Mouse (Mus musculus) lung, embryonic 14.5 days (tissue): ENCODE data around the gene Gm5108. TPM values are rescaled to one million over a fixed set of nuclear protein-coding genes. Genes with fewer than 3 reads are reported as not detected.

Source experiments
- ATAC-seq: fragments of 200-750 bp; cut with Nextera tagmentation; 2 replicates; pipeline ENCODE4 v1.8.0; 2017; ENCODE audit warnings: mild to moderate bottlenecking, moderate TSS enrichment, moderate library complexity; ENCODE audit not compliant: insufficient read depth
- DNase-seq: peaks from one replicate; pipeline ENCODE4 v3.0.0-alpha.2; 2015
- H3K27ac ChIP-seq: fragments of 300-500 bp; sonication (generic); 2 replicates; pipeline ENCODE4 v1.5.1; 2014; ENCODE audit warnings: low read depth, mild to moderate bottlenecking, moderate library complexity
- H3K27me3 ChIP-seq: fragments of 300-500 bp; sonication (generic); 2 replicates; pipeline ENCODE4 v1.6.1; 2014; ENCODE audit warnings: low read length, control low read depth; ENCODE audit not compliant: insufficient read depth
- H3K36me3 ChIP-seq: fragments of 300-500 bp; sonication (generic); 2 replicates; pipeline ENCODE4 v1.6.1; 2014; ENCODE audit warnings: control low read depth; ENCODE audit not compliant: insufficient read depth
- H3K4me1 ChIP-seq: fragments of 300-500 bp; sonication (generic); 2 replicates; pipeline ENCODE4 v1.6.1; 2014; ENCODE audit warnings: antibody characterized with exemption, control low read depth; ENCODE audit not compliant: insufficient read depth
- H3K4me2 ChIP-seq: fragments of 300-500 bp; sonication (generic); 2 replicates; pipeline ENCODE4 v1.6.1; 2014; ENCODE audit warnings: mild to moderate bottlenecking
- H3K4me3 ChIP-seq: fragments of 300-500 bp; sonication (generic); 2 replicates; pipeline ENCODE4 v1.5.1; 2014; ENCODE audit warnings: low read depth, low read length
- H3K9ac ChIP-seq: fragments of 300-500 bp; sonication (generic); 2 replicates; pipeline ENCODE4 v1.6.1; 2014
- H3K9me3 ChIP-seq: fragments of 300-500 bp; sonication (generic); 2 replicates; pipeline ENCODE4 v1.6.1; 2016; ENCODE audit warnings: low read depth, low read length, control low read depth
- CTCF ChIP-seq: IDR thresholded peaks from 2 replicates; pipeline ENCODE4 v1.5.1; 2016; ENCODE audit warnings: antibody characterized with exemption, low read depth
- WGBS: fragments of 180-500 bp; shearing (Covaris S2); extraction: QIAGEN DNeasy Blood & Tissue Kit; methylation state at CpG from one replicate; pipeline ENCODE4 v1.1.7; 2014; 5-methylcytosine and 5-hydroxymethylcytosine counted together
- polyA plus RNA-seq: library from polyadenylated mRNA; unstranded; fragments of >200 nt; fragmentation: Nextera tagmentation; extraction: Ambion mirVana; gene quantifications from 2 replicates; pipeline ENCODE4 v1.2.1, GENCODE M21; 2014

Gm5108 gene
- polyA plus RNA-seq, 1 experiment from 2014 or later = not detected

DNA sequence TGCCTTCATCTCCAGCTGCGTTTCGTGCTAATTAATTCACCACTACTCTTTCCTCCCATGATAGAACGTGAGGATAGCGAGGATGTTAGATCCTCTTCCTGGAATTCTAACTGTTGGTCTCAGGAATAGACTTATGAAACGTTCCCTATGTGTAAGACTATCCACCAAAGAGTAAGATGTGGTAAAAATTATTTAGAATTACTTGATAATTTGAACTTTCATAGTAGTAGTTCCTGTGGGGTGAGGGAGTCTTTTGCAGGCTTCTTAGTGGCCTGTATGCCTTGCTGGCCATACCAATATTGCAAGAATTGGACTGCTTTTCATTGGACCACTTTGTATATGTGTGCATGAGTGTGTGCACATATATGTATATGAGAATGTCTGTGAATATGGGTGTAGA lies 4.9 kb downstream of the Gm5108 start, which contains the start of gene Gm21905:
Gene Gm21905, minus strand, starts transcription at position 101 of the 400 bp plus-strand sequence.
- Histone ChIP-seq H3K9me3 (no peaks in the 10 kb centered on the region), H3K4me1 (no peaks in the 10 kb centered on the region), H3K4me3 (no peak within 1 kb of the TSS), H3K4me2 (no peak within 1 kb of the TSS), H3K27ac (no peak within 1 kb of the TSS), H3K9ac (no peak within 1 kb of the TSS), H3K27me3 (no peaks in the 10 kb centered on the region), H3K36me3 (no peaks in the 10 kb centered on the region)
- DNase-seq (no peak), ATAC-seq (no peak)
- 67% methylated on average over 5 of the region's 5 CpGs for WGBS
- TF ChIP-seq CTCF = no peak

DNA sequence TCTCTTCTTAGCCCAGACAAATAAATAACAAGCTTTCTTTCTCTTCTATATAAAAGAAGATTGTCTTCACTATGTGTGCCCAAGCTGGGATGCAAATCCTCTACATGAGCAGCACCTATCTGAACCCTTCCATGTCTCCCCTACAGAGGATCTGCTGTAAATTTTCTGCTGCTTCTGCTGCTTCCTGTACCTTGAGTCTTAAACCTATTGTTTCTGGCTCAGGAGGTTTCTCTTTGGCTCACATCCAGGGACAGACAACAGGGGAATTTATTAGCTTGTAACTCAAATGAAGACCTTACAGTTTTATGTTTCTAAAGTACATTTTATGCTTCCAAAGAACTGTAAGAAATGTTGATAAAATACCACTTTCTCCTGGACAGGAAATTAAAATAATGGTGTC lies 5.5 kb downstream of the Gm5108 start:
- no peak overlapping the region for H3K27ac ChIP-seq
- H3K9me3 ChIP-seq = no peaks in the 10 kb centered on the region
- H3K9ac ChIP-seq = no peak overlapping the region
- no peak overlapping the region for H3K4me2 ChIP-seq
- TF ChIP-seq CTCF = no peak
- H3K27me3 ChIP-seq = no peaks in the 10 kb centered on the region
- no peaks in the 10 kb centered on the region for H3K4me1 ChIP-seq
- no peak for ATAC-seq
- H3K36me3 ChIP-seq = no peaks in the 10 kb centered on the region
- DNase-seq = no peak
- no peak overlapping the region for H3K4me3 ChIP-seq

DNA sequence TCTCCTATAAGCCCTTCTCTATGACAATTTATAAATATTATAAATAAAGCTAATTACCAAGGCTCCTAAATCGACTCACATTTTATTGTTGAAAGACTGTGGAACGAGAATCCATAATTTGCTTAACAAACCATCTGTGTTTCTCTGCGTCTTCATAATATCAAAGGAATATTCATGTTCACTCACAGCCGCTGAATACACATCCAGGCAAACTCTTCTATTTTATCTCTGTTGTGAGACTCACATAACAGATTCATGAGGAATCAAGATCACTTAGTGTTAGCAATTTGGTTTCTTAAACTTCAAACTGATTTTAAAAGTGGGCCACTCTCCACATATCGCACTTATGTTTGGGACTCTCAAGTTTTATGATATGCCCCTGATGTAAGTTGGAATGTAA lies 6.6 kb downstream of the Gm5108 start:
- no peaks in the 10 kb centered on the region for H3K36me3 ChIP-seq
- no peaks in the 10 kb centered on the region for H3K27me3 ChIP-seq
- 84% methylated on average over 5 of the region's 5 CpGs for WGBS
- no peaks in the 10 kb centered on the region for H3K9me3 ChIP-seq
- no peak overlapping the region for H3K27ac ChIP-seq
- no peak overlapping the region for H3K4me2 ChIP-seq
- no peak overlapping the region for H3K9ac ChIP-seq
- no peaks in the 10 kb centered on the region for H3K4me1 ChIP-seq
- DNase-seq (no peak), ATAC-seq (no peak)
- no peak overlapping the region for H3K4me3 ChIP-seq
- TF ChIP-seq CTCF = no peak

DNA sequence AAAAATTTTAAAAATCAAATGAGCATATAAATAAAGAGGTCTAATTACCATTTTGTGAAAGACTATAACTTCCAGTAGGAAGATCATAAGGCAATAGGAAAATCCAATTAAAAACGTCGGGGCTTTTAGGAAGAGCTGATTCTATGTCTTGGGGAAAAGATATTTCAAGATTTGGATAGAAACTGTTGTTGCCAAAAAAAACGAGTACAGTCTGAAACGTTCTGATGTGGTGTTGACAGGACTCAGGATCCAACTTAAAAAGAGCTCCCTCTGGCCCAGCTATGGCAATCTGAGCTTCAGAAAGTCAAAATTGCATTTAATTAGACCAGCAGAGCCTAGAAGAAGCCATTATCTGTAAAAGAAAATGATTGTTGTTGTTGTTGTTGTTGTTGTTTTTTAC lies 12.6 kb downstream of the Gm5108 start:
- Histone ChIP-seq H3K4me1 (no peaks in the 10 kb centered on the region), H3K4me3 (no peak overlapping the region), H3K9me3 (no peaks in the 10 kb centered on the region), H3K4me2 (no peak overlapping the region), H3K27ac (no peak overlapping the region), H3K9ac (no peak overlapping the region), H3K27me3 (no peaks in the 10 kb centered on the region), H3K36me3 (no peaks in the 10 kb centered on the region)
- ATAC-seq (no peak), DNase-seq (no peak)
- 68% methylated on average over 4 of the region's 4 CpGs for WGBS
- no peak for TF ChIP-seq CTCF

DNA sequence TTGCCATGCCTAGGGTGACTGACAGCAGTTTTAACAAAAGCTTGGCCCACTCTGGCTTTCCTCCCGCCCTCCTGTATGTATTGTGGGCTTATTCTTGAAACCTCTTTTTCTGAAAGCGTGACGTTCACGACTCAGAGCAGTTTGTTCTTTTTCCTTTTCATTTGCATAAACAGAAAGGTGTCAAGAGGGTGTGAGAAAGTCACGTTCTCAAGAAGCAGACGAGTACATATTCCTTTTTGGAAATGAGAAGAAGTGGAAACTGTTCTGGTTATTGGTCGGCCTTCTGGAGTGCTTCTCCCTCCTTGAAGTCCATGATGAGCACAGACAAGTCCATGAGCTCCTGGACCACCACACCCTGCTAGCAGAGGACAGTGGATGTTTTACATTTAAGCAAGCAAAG lies 14.0 kb downstream of the Gm5108 start:
- no peak overlapping the region for H3K4me2 ChIP-seq
- TF ChIP-seq CTCF = no peak
- H3K9ac ChIP-seq = no peak overlapping the region
- H3K36me3 ChIP-seq = no peaks in the 10 kb centered on the region
- DNase-seq = no peak
- ATAC-seq = no peak
- H3K4me3 ChIP-seq = no peak overlapping the region
- 69% methylated on average over 7 of the region's 7 CpGs for WGBS
- H3K27ac ChIP-seq = no peak overlapping the region
- no peaks in the 10 kb centered on the region for H3K4me1 ChIP-seq
- no peaks in the 10 kb centered on the region for H3K9me3 ChIP-seq
- no peaks in the 10 kb centered on the region for H3K27me3 ChIP-seq

DNA sequence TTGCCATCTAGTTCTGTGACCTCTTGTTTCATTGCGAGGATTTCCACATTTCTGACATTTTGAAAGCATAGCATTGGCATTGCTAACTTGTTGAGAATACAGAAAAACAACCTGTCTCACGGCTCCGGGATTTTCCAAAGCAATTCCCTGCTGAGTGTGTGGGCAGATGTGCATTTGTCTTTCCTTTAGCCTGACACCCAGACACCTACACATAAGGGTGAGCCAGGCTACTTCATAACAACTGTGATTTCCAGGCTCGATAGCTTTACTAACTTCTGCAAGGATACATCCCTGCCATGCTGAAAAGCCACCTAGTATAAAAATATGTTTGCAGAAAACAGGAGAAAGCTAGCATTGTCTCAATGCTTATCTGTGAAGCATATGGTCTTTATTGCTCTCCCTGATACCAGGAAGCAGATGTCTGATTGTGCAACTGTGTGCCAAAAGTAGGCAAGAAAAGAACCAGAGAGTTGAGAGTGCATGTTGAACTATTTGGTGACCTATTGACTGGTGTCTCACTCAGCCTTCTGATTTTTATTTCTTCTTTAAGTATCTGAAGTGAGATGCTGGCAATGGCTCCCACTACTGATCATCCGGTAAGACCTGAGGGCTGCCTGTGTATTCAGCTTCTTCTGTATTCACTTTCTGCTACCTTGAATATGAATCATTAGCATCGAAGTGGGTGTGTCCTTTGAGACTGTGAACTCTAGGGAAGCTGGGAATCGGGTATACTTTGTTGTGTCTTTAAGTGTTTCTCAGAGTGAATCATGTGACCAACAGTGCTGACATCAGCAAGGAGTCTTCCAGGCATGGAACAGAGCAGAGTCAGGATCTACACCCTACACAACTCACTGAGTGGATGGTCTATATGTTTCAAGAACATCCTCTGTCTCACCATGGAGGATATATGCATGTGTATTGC lies 20.5 kb downstream of the Gm5108 start:
- Histone ChIP-seq H3K4me2 (no peak overlapping the region), H3K9ac (no peak overlapping the region), H3K4me1 (no peaks in the 10 kb centered on the region), H3K9me3 (no peaks in the 10 kb centered on the region), H3K36me3 (no peaks in the 10 kb centered on the region), H3K27ac (no peak overlapping the region), H3K4me3 (no peak overlapping the region), H3K27me3 (no peaks in the 10 kb centered on the region)
- no peak for ATAC-seq
- WGBS = 73% methylated on average over 7 of the region's 7 CpGs
- no peak for TF ChIP-seq CTCF
- DNase-seq = no peak

GRCm38 (mm10) chr5:67969536-67969935 lies 28.1 kb downstream of the Gm5108 start:
- Histone ChIP-seq H3K27ac (no peak overlapping the region), H3K4me1 (no peaks in the 10 kb centered on the region), H3K4me2 (no peak overlapping the region), H3K9ac (no peak overlapping the region), H3K27me3 (no peaks in the 10 kb centered on the region), H3K4me3 (no peak overlapping the region), H3K9me3 (no peaks in the 10 kb centered on the region), H3K36me3 (no peaks in the 10 kb centered on the region)
- ATAC-seq (no peak), DNase-seq (no peak)
- 75% methylated on average over 7 of the region's 7 CpGs for WGBS
- no peak for TF ChIP-seq CTCF
